Mouse (Mus musculus) olfactory bulb, adult 2 months (tissue): ENCODE measurements at regions not wholly inside any gene's neighbourhood (a gene's known extent, or its start where the extent isn't known, plus 50 kb on each side); places are given as distances from the start of the nearest gene placed in this dataset.
"Not testable (repeated sequence)": the region's sequence is repeated elsewhere in the genome, so short reads cannot be mapped to it uniquely, and the experiment has no call there.

Source experiments
- H3K27ac ChIP-seq: fragments of 200-500 bp; 2 replicates; pipeline ENCODE4 v1.5.1; 2012; ENCODE audit warnings: low read depth, low read length; ENCODE audit not compliant: insufficient read depth
- H3K4me1 ChIP-seq: fragments of 200-500 bp; 2 replicates; pipeline ENCODE4 v1.6.1; 2012; ENCODE audit warnings: low read length; ENCODE audit not compliant: control insufficient read depth, insufficient read depth
- H3K4me3 ChIP-seq: fragments of 200-500 bp; 2 replicates; pipeline ENCODE4 v1.5.1; 2012; ENCODE audit warnings: mild to moderate bottlenecking, low read depth, low read length, moderate library complexity; ENCODE audit not compliant: insufficient read depth
- CTCF ChIP-seq: fragments of 200-500 bp; IDR thresholded peaks from 2 replicates; pipeline ENCODE4 v1.5.1; 2012; ENCODE audit warnings: low read depth, mild to moderate bottlenecking, low read length, moderate library complexity; ENCODE audit not compliant: insufficient read depth
- POLR2A ChIP-seq: fragments of 200-500 bp; IDR thresholded peaks from 2 replicates; pipeline ENCODE4 v1.6.1; 2012; ENCODE audit warnings: mild to moderate bottlenecking, low read depth, low read length, moderate library complexity; ENCODE audit not compliant: insufficient read depth
- WGBS: fragments of 180-500 bp; shearing (Covaris S2); methylation state at CpG from one replicate; pipeline ENCODE4 v1.1.7; 2018; 5-methylcytosine and 5-hydroxymethylcytosine counted together

DNA sequence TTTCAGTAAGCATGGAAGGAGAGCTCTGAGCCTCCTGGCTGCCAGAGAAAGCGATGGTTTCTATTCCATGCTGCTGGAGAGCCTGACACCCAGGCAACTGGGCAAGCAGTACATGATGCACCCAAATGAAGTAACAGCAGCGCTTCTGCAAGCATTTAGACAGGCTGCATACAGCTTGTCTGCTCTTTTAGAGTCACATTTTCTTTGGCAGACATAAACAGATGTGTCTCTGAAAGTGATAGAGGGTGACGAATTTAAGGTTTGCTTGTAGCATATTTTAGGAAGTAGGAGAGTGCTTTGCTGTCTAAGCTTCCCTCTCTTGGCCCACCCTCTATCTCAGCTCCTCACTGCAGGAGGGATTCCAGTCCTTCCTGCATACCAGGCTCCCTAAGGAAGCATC lies 384.0 kb upstream of the Klhl29 start:
- Histone ChIP-seq H3K4me1 (peaks cover 4% of the 10 kb centered on the region), H3K4me3 (no peak overlapping the region), H3K27ac (no peak overlapping the region)
- WGBS: 82% methylated on average over 3 of the region's 3 CpGs
- no peak for TF ChIP-seq POLR2A
- no peak for TF ChIP-seq CTCF

DNA sequence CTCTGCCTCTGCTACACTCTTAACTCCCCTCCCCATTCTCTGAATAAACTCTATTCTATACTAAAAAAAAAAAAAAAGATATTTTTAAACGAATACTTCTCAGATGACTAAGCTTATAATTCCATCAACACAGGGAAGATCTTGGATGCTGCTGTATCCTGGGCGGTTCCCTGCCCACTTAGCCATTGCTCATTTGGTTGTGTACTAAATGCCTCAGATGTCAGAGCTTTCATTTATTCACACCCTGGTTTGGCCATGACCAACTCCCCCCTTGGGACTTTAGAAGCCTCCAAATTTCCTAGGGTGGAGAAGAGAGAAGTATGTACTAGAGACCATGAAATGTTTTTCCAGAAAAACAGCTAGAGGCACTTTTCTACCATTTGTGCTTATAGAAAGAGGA lies 382.3 kb upstream of the Klhl29 start:
- TF ChIP-seq CTCF (no peak), POLR2A (no peak)
- peaks cover 7% of the 10 kb centered on the region for H3K4me1 ChIP-seq
- 36% methylated on average over 2 of the region's 2 CpGs for WGBS
- no peak overlapping the region for H3K4me3 ChIP-seq
- H3K27ac ChIP-seq: no peak overlapping the region

DNA sequence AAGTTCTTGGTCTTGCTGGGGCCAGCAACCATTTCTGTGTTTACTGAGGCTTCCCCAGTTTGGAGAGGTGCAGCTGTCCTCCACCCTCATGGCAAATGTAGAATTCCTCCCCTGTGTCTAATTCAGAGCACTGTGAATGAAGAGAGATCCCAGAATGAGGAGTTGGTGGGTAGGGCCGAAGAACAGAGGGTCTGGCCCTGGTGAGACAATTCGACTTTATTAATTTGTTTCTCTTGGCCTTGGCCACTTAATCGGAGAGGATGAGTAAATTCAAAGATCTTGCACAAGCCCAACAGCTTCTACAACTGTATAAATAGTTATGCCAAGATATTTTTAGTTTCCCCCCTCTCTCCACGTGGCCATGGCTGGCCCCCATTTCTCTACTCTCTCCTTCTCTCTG lies 381.9 kb upstream of the Klhl29 start:
- 58% methylated on average over 4 of the region's 4 CpGs for WGBS
- Histone ChIP-seq H3K4me1 (peaks cover 7% of the 10 kb centered on the region), H3K27ac (no peak overlapping the region), H3K4me3 (no peak overlapping the region)
- TF ChIP-seq POLR2A (no peak), CTCF (no peak)

DNA sequence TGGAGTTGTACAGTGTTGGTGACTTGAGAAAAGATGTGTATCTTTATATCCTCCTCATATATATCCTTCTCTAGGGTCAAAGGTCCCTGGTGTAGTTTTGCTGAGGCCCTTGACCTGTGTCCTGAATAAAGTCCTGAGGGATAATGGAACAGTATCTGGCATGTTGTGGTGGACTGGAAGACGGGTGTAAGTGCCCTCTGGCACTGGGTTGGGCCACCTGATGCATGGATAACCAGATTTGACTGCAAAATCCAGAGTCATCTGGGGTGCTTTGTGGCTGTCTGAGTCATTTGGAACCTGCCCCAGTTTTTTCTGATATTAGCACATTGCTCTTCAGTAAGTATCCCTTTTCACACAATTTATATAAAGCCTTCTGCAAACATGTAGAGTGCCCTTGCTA lies 378.3 kb upstream of the Klhl29 start:
- Histone ChIP-seq H3K4me3 (no peak overlapping the region), H3K27ac (no peak overlapping the region), H3K4me1 (peaks cover 7% of the 10 kb centered on the region)
- TF ChIP-seq CTCF (no peak), POLR2A (no peak)
- 84% methylated on average over 1 of the region's 1 CpGs for WGBS

DNA sequence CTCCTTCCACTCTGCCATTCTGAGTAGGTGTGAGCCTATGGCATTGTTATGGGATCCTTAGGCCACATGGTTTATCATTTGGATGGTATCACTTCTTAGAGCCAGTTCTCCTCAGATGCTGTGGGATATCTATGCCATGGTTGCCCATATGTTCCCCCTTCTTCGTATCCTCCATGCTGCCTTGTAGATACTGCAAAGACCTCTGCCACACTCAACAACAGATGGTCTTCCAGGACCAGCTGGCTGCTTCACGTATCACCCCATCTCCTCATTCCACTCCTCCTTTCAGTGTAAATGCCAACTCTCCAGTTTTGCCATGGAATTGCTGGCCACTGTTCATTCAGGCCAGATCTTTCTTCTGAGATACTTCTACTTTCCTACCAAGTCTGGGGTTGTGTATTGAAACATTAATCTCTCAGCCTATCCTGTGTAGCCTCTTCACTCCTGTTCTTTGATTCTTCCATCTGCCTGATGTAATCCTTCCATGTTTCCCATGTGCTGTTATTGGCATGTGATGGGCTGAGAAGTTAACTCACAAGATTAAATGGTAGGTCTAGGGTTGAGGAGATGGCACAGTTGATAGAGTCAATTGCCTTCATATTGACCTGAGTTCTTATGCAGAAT lies 368.7 kb upstream of the Klhl29 start:
- 0 out of 2 replicates have a peak, but pooled peaks cover 2% of the 10 kb centered on the region for H3K4me1 ChIP-seq
- H3K4me3 ChIP-seq: no peak overlapping the region
- no peak overlapping the region for H3K27ac ChIP-seq
- WGBS: 97% methylated on average over 2 of the region's 2 CpGs
- TF ChIP-seq POLR2A: no peak
- no peak for TF ChIP-seq CTCF

DNA sequence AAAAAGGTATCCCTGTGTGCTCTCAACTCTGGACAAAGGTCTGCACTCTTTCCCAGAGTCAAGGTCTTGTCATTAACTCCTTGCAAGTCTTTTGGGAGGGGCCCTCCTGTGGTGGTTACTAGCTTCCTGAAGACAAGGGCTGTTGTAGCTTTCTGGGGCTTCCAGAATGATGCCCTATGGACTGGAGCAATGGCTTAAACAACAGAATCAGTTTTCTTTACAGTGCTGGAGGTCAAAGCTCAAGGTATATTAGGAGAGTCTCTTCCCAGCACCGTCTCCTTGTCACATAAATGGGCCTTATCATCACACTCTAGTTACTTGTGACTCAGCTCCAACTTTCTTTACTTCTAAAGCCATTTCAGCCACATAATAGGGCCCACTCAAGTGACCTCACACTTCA lies 360.6 kb upstream of the Klhl29 start:
- H3K27ac ChIP-seq: no peak overlapping the region
- TF ChIP-seq POLR2A (no peak), CTCF (no peak)
- WGBS: 81% methylated on average over 1 of the region's 1 CpGs
- H3K4me1 ChIP-seq: peaks cover 3% of the 10 kb centered on the region
- H3K4me3 ChIP-seq: no peak overlapping the region

DNA sequence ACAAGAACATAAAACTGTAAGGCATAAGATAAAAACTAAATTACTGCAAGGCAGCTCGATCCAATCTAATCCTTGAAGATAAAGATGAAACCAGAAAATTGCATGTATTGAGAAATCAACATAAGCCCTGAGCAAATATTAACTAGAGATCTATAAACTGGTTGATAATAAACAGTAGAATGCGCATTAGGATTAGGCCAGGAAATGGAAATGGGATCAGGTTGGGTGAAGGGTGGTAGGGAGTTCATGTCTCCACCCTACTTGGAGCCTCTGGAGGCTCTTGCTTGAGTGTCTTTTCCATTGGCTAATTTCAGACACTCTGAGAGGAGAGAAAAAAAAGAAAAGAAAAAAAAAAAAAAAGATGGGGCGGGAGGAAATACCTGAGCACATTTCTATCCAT lies 359.4 kb upstream of the Klhl29 start:
- 91% methylated on average over 3 of the region's 3 CpGs for WGBS
- TF ChIP-seq POLR2A: no peak
- TF ChIP-seq CTCF: no peak
- no peak overlapping the region for H3K4me3 ChIP-seq
- H3K27ac ChIP-seq: no peak overlapping the region
- peaks cover 3% of the 10 kb centered on the region for H3K4me1 ChIP-seq

DNA sequence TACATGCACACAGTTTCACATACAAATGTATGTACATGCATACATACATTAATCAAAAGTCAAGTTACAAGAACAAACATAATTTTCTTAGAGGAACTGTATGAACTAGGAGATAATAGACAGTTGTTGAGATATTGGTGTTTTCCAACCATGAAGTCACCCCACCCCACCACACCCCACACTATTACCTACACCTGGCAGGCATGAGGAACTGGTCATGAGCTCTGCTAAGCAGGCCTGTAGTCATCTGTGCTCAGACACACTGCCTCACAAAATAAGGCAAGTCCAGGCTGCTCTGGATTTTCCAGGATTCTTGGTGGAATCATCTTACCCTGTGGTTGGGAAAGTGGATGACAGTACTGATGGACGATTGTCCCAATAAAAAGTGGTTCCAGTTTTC lies 347.6 kb upstream of the Klhl29 start:
- TF ChIP-seq POLR2A (no peak), CTCF (no peak)
- 82% methylated on average over 1 of the region's 1 CpGs for WGBS
- Histone ChIP-seq H3K4me3 (no peak overlapping the region), H3K4me1 (no peaks in the 10 kb centered on the region), H3K27ac (no peak overlapping the region)

DNA sequence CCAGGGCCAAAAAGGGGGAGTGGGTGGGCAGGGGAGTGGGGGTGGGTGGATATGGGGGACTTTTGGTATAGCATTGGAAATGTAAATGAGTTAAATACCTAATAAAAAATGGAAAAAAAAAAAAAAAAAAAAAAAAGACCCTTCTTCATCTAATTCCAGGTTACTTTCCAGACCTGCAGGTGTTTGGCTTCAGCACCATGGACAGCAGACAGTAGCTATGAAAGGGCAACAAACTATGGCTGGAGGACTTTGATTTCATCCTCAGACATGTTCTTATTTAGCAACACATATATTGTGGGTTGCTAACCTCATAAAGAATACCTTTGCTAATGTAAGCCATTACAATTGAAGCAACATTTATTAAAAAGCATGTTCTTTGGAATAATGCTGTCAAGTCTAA lies 342.0 kb upstream of the Klhl29 start:
- H3K27ac ChIP-seq, H3K4me1 ChIP-seq, H3K4me3 ChIP-seq: not testable (repeated sequence)
